Mouse (Mus musculus) gastrocnemius, postnatal 36 days (tissue): Measurements from ENCODE around the gene Mtmr14. TPM values are rescaled to one million over a fixed set of nuclear protein-coding genes. Genes with fewer than 3 reads are reported as not detected.
A peak's percentile ranks its signal among the peaks of the same experiment; 100 is the strongest.

Experiments used
- DNase-seq, 2 experiments: peaks; one replicate each; pipeline ENCODE4 v3.0.0; 2022
- intact Hi-C: fragments of 180-260 bp; cut with DNase I; formaldehyde crosslinking; loops from one replicate; pipeline ENCODE4 v1.15.1; 2025
- total RNA-seq, 2 experiments: library from RNA; stranded (reverse); gene quantifications; 2 replicates each; pipeline ENCODE4 v1.2.3; 2021

The Mtmr14 gene
- total RNA-seq, 2 experiments from 2014 or later, result 13.4 to 15.2 TPM

DNA sequence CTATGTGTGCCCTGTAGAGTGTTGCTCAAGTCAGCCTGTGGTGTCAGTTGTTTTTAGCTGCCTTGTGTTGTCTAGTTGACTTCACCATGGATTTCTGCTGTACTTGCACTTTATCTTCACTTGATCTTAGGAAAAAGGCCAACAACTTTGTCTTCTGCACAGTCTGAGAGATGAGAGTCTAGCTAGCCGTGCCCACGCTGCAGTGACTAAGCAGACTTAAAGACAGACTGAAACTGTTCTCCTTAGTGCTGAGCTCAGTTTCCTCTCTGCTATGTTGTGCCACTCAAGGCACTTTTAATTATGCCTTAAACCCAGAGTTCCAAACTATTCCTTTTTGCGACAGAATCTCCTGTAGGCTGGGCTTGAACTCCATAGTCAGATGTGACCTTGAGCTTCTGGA is 78.3 kb downstream of the Mtmr14 start:
- intact Hi-C loops, result no loop called here
- DNase-seq, result no peak

GRCm38 (mm10) chr6:113326533-113327315 is 89.1 kb downstream of the Mtmr14 start, which contains the start of gene Ogg1:
Gene Ogg1 (plus strand): TSS chr6:113326972.
- intact Hi-C loops, result no loop called here
- DNase-seq, result peak; percentile 92 to 97

GRCm38 (mm10) chr6:113329396-113329795 is 91.8 kb downstream of the Mtmr14 start:
- DNase-seq, result no peak
- intact Hi-C loops, result no loop called here

- DNase-seq, result no peak
- intact Hi-C loops, result no loop called here
Measured at GRCm38 (mm10) chr6:113330547-113330946, 92.9 kb downstream of the Mtmr14 start.

Other genes with a start within 250 kb of the Mtmr14 start
- 10 to 100 TPM; 11.5 to 16.0 TPM for gene Thumpd3, start 191.6 kb upstream of the Mtmr14 start, total RNA-seq
- gene Setd5, start 160.5 kb upstream of the Mtmr14 start, total RNA-seq, result 10 to 100 TPM; 20.4 to 25.6 TPM
- gene Lhfpl4, start 42.5 kb upstream of the Mtmr14 start, total RNA-seq, result under 1 TPM; 0.22 to 0.48 TPM
- not detected for gene Cpne9, start 44.5 kb downstream of the Mtmr14 start, total RNA-seq
- 10 to 100 TPM in 1 of 2 experiments, 1 to 10 TPM in 1; 8.3 to 10.5 TPM for gene Brpf1, start 69.3 kb downstream of the Mtmr14 start, total RNA-seq
- 1 to 10 TPM; 4.1 to 5.1 TPM for gene Ogg1, start 89.1 kb downstream of the Mtmr14 start, total RNA-seq
- gene Camk1, start 106.1 kb downstream of the Mtmr14 start, total RNA-seq, result 10 to 100 TPM; 35.9 to 37.7 TPM
- 10 to 100 TPM; 11.5 to 13.3 TPM for gene Tada3, start 140.0 kb downstream of the Mtmr14 start, total RNA-seq
- 10 to 100 TPM; 49.1 to 50.7 TPM for gene Arpc4, start 140.3 kb downstream of the Mtmr14 start, total RNA-seq
- gene Ttll3, start 151.4 kb downstream of the Mtmr14 start, total RNA-seq, result under 1 TPM; 0.42 to 0.66 TPM
- 1 to 10 TPM; 8.1 to 8.9 TPM for gene Rpusd3, start 181.5 kb downstream of the Mtmr14 start, total RNA-seq
- 10 to 100 TPM in 1 of 2 experiments, 1 to 10 TPM in 1; 3.7 to 14.3 TPM for gene Cidec, start 197.9 kb downstream of the Mtmr14 start, total RNA-seq
- gene Jagn1, start 204.7 kb downstream of the Mtmr14 start, total RNA-seq, result 10 to 100 TPM; 24.8 to 27.9 TPM
- under 1 TPM; 0.13 to 0.15 TPM for gene Il17re, start 220.6 kb downstream of the Mtmr14 start, total RNA-seq
- 1 to 10 TPM; 3.8 to 5.1 TPM for gene Il17rc, start 233.6 kb downstream of the Mtmr14 start, total RNA-seq
- 10 to 100 TPM; 39.1 to 49.8 TPM for gene Creld1, start 245.5 kb downstream of the Mtmr14 start, total RNA-seq